Mouse (Mus musculus) intestine, embryonic 15.5 days (tissue): ENCODE results near the gene Vmn1r5. TPM values are rescaled to one million over a fixed set of nuclear protein-coding genes. Genes with fewer than 3 reads are reported as not detected.

Source experiments
- polyA plus RNA-seq: library from polyadenylated mRNA; unstranded; fragments of >200 nt; fragmentation: Nextera tagmentation; extraction: Ambion mirVana; gene quantifications from 2 replicates; pipeline ENCODE4 v1.2.1, GENCODE M21; 2015

Gene Vmn1r5
- polyA plus RNA-seq, 1 experiment from 2014 or later: not detected

Other genes starting within 250 kb of the Vmn1r5 start
- 20.9 and 23.5 TPM in 2 replicates for gene Kbtbd2, start 172.5 kb upstream of the Vmn1r5 start, polyA plus RNA-seq
- gene Fkbp9, start 138.2 kb upstream of the Vmn1r5 start, polyA plus RNA-seq: 106 and 109 TPM in 2 replicates
- 66.9 and 73.3 TPM in 2 replicates for gene Nt5c3, start 46.3 kb upstream of the Vmn1r5 start, polyA plus RNA-seq
- 0.32 and 0.49 TPM in 2 replicates for gene Vmn1r4, start 46.3 kb upstream of the Vmn1r5 start, polyA plus RNA-seq
- not detected in 2 replicates for gene Vmn1r6, start 27.0 kb downstream of the Vmn1r5 start, polyA plus RNA-seq
- not detected in 2 replicates for gene Vmn1r7, start 55.1 kb downstream of the Vmn1r5 start, polyA plus RNA-seq
- not detected in 2 replicates for gene Vmn1r8, start 62.0 kb downstream of the Vmn1r5 start, polyA plus RNA-seq
- gene Vmn1r9, start 96.5 kb downstream of the Vmn1r5 start, polyA plus RNA-seq: not detected in 2 replicates
- not detected in 2 replicates for gene Vmn1r10, start 139.2 kb downstream of the Vmn1r5 start, polyA plus RNA-seq
- gene Vmn1r11, start 163.2 kb downstream of the Vmn1r5 start, polyA plus RNA-seq: not detected in 2 replicates
- not detected in 2 replicates for gene Vmn1r12, start 186.6 kb downstream of the Vmn1r5 start, polyA plus RNA-seq
- not detected in 2 replicates for gene Vmn1r13, start 233.0 kb downstream of the Vmn1r5 start, polyA plus RNA-seq